Mouse (Mus musculus) cerebellum, adult 2 months (tissue): ENCODE results near the gene Tmem231.

Experiments used
- CTCF ChIP-seq: fragments of 200-500 bp; IDR thresholded peaks from 2 replicates; pipeline ENCODE4 v1.5.1; 2011; ENCODE audit warnings: low read depth, mild to moderate bottlenecking, control low read depth, low read length, moderate library complexity, borderline replicate concordance; ENCODE audit not compliant: insufficient read depth
- POLR2A ChIP-seq: fragments of 200-500 bp; IDR thresholded peaks from 2 replicates; pipeline ENCODE4 v1.6.1; 2011; ENCODE audit warnings: low read length, control low read depth, borderline replicate concordance; ENCODE audit not compliant: insufficient read depth

DNA sequence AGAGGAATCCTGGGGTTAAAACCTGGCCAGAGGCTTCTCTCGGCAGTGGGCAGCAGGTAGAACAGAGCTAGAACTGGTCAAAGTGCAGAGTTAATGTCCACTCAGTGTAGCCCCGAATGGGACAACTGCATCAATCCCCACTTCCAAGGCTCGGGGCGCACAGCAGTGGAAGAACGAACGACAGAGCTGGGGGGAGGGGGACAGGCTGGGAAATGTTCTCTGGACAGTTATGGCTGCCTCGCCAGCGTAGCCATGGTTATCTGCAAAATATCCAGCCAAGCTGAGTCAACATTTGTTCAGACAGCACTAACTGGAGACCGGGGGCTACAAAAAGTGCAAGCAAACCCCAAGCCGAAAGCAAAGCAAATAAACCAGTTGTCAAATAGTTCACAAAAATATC lies 44.5 kb upstream of the Tmem231 start:
- TF ChIP-seq POLR2A (no peak), CTCF (no peak)
